Mouse (Mus musculus) liver, adult 2 months (tissue): ENCODE results near the gene Pnp.

Source experiments
- CTCF ChIP-seq: fragments of 200-500 bp; IDR thresholded peaks from 2 replicates; pipeline ENCODE4 v1.5.1; 2011; ENCODE audit warnings: low read depth, low read length, control low read depth
- POLR2A ChIP-seq: fragments of 200-500 bp; IDR thresholded peaks from 2 replicates; pipeline ENCODE4 v1.6.1; 2011; ENCODE audit warnings: low read length, control low read depth; ENCODE audit not compliant: insufficient read depth; ENCODE audit errors: extremely low read depth

- TF ChIP-seq CTCF (no peak), POLR2A (no peak)
Observed at GRCm38 (mm10) chr14:50929951-50930350, 931 bp upstream of the Pnp start.
